Mouse (Mus musculus): ENCODE measurements around the gene Chic1. TPM values are rescaled to one million over a fixed set of nuclear protein-coding genes. Genes with fewer than 3 reads are reported as not detected.
A peak's percentile ranks its signal among the peaks of the same experiment; 100 is the strongest.

The Chic1 gene
- polyA plus RNA-seq, 1 experiment from 2014 or later: 2.0 TPM

- no peaks in the 10 kb centered on the region for H3K36me3 ChIP-seq (ENCODE audit: control insufficient read depth, insufficient read depth)
- no peaks in the 10 kb centered on the region for H3K9me3 ChIP-seq (ENCODE audit: control insufficient read depth)
- H3K27ac ChIP-seq (ENCODE audit: low read depth, low read length): no peak overlapping the region
- no peaks in the 10 kb centered on the region for H3K27me3 ChIP-seq (replicated peaks; ENCODE audit: control insufficient read depth, insufficient read depth, low read length)
- H3K4me3 ChIP-seq (ENCODE audit: low read depth, low read length): no peak overlapping the region
- no peak for ATAC-seq
- 71% methylated on average over 8 of the region's 8 CpGs for WGBS
- H3K9ac ChIP-seq (ENCODE audit: low read depth, low read length): no peak overlapping the region
- H3K4me2 ChIP-seq (replicated peaks; ENCODE audit: low read depth): no peak overlapping the region
- TF ChIP-seq CTCF (IDR thresholded peaks at IDR 0.05; ENCODE audit: low read depth): no peak
- no peaks in the 10 kb centered on the region for H3K4me1 ChIP-seq (replicated peaks; ENCODE audit: control insufficient read depth, insufficient read depth, low read length)
Measured at GRCm38 (mm10) chrX:103329386-103329785, 26.9 kb upstream of the Chic1 start.

- Histone ChIP-seq H3K27me3 (replicated peaks; ENCODE audit: control insufficient read depth, insufficient read depth, low read length) (no peaks in the 10 kb centered on the region), H3K36me3 (ENCODE audit: control insufficient read depth, insufficient read depth) (no peaks in the 10 kb centered on the region), H3K4me1 (replicated peaks; ENCODE audit: control insufficient read depth, insufficient read depth, low read length) (no peaks in the 10 kb centered on the region), H3K9me3 (ENCODE audit: control insufficient read depth) (no peaks in the 10 kb centered on the region), H3K9ac (ENCODE audit: low read depth, low read length) (no peak overlapping the region), H3K4me2 (replicated peaks; ENCODE audit: low read depth) (no peak overlapping the region), H3K27ac (ENCODE audit: low read depth, low read length) (no peak overlapping the region), H3K4me3 (ENCODE audit: low read depth, low read length) (no peak overlapping the region)
- TF ChIP-seq CTCF (IDR thresholded peaks at IDR 0.05; ENCODE audit: low read depth): no peak
- WGBS: 34% methylated on average over 5 of the region's 5 CpGs
- peak; percentile 88 for ATAC-seq
Measured at GRCm38 (mm10) chrX:103331125-103331858, 25.0 kb upstream of the Chic1 start.

- no peaks in the 10 kb centered on the region for H3K4me1 ChIP-seq (replicated peaks; ENCODE audit: control insufficient read depth, insufficient read depth, low read length)
- no peaks in the 10 kb centered on the region for H3K36me3 ChIP-seq (ENCODE audit: control insufficient read depth, insufficient read depth)
- no peaks in the 10 kb centered on the region; the same call in 1 of the 2 replicates for H3K27me3 ChIP-seq (replicated peaks; ENCODE audit: control insufficient read depth, insufficient read depth, low read length)
- ATAC-seq: no peak
- WGBS: 65% methylated on average over 3 of the region's 3 CpGs
- no peak overlapping the region for H3K9ac ChIP-seq (ENCODE audit: low read depth, low read length)
- TF ChIP-seq CTCF (IDR thresholded peaks at IDR 0.05; ENCODE audit: low read depth): no peak
- H3K4me3 ChIP-seq (ENCODE audit: low read depth, low read length): no peak overlapping the region
- no peak overlapping the region for H3K27ac ChIP-seq (ENCODE audit: low read depth, low read length)
- H3K4me2 ChIP-seq (replicated peaks; ENCODE audit: low read depth): no peak overlapping the region
- no peaks in the 10 kb centered on the region for H3K9me3 ChIP-seq (ENCODE audit: control insufficient read depth)
Measured at GRCm38 (mm10) chrX:103341369-103342113, 14.7 kb upstream of the Chic1 start.

GRCm38 (mm10) chrX:103355784-103356183 lies 492 bp upstream of the Chic1 start:
- no peak for ATAC-seq
- Histone ChIP-seq H3K36me3 (ENCODE audit: control insufficient read depth, insufficient read depth) (no peaks in the 10 kb centered on the region), H3K9ac (ENCODE audit: low read depth, low read length) (no peak overlapping the region), H3K4me2 (replicated peaks; ENCODE audit: low read depth) (peak overlapping the region; percentile 70), H3K4me3 (ENCODE audit: low read depth, low read length) (peak overlapping the region; percentile 65), H3K4me1 (replicated peaks; ENCODE audit: control insufficient read depth, insufficient read depth, low read length) (no peaks in the 10 kb centered on the region), H3K27me3 (replicated peaks; ENCODE audit: control insufficient read depth, insufficient read depth, low read length) (no peaks in the 10 kb centered on the region), H3K9me3 (ENCODE audit: control insufficient read depth) (no peaks in the 10 kb centered on the region), H3K27ac (ENCODE audit: low read depth, low read length) (no peak overlapping the region)
- TF ChIP-seq CTCF (IDR thresholded peaks at IDR 0.05; ENCODE audit: low read depth): no peak
- WGBS: 55% methylated on average over 5 of the region's 5 CpGs

GRCm38 (mm10) chrX:103356761-103357236 lies 523 bp downstream of the Chic1 start:
- TF ChIP-seq CTCF (IDR thresholded peaks at IDR 0.05; ENCODE audit: low read depth): no peak
- WGBS: 14% methylated on average over 24 of the region's 24 CpGs
- Histone ChIP-seq H3K36me3 (ENCODE audit: control insufficient read depth, insufficient read depth) (no peaks in the 10 kb centered on the region), H3K9me3 (ENCODE audit: control insufficient read depth) (no peaks in the 10 kb centered on the region), H3K4me2 (replicated peaks; ENCODE audit: low read depth) (peak overlapping the region; percentile 70), H3K27ac (ENCODE audit: low read depth, low read length) (peak overlapping the region; percentile 54), H3K9ac (ENCODE audit: low read depth, low read length) (peak overlapping the region; percentile 54; the same call in 1 of the 2 replicates), H3K4me3 (ENCODE audit: low read depth, low read length) (peak overlapping the region; percentile 65), H3K4me1 (replicated peaks; ENCODE audit: control insufficient read depth, insufficient read depth, low read length) (no peaks in the 10 kb centered on the region), H3K27me3 (replicated peaks; ENCODE audit: control insufficient read depth, insufficient read depth, low read length) (no peaks in the 10 kb centered on the region)
- no peak; the same call in 1 of the 2 replicates for ATAC-seq

- Histone ChIP-seq H3K4me2 (replicated peaks; ENCODE audit: low read depth) (no peak overlapping the region), H3K9ac (ENCODE audit: low read depth, low read length) (no peak overlapping the region), H3K27ac (ENCODE audit: low read depth, low read length) (no peak overlapping the region), H3K36me3 (ENCODE audit: control insufficient read depth, insufficient read depth) (no peaks in the 10 kb centered on the region), H3K4me1 (replicated peaks; ENCODE audit: control insufficient read depth, insufficient read depth, low read length) (no peaks in the 10 kb centered on the region), H3K4me3 (ENCODE audit: low read depth, low read length) (no peak overlapping the region), H3K9me3 (ENCODE audit: control insufficient read depth) (no peaks in the 10 kb centered on the region), H3K27me3 (replicated peaks; ENCODE audit: control insufficient read depth, insufficient read depth, low read length) (no peaks in the 10 kb centered on the region)
- TF ChIP-seq CTCF (IDR thresholded peaks at IDR 0.05; ENCODE audit: low read depth): no peak
- 50% methylated on average over 5 of the region's 5 CpGs for WGBS
- no peak for ATAC-seq
Measured at GRCm38 (mm10) chrX:103366201-103366600, 9.9 kb downstream of the Chic1 start.

Data from intestine, postnatal 0 days (tissue).